Mouse (Mus musculus): ENCODE data around the gene Aanat. TPM values are rescaled to one million over a fixed set of nuclear protein-coding genes. Genes with fewer than 3 reads are reported as not detected.

The Aanat gene
- polyA plus RNA-seq, 1 experiment from 2014 or later, result not detected

DNA sequence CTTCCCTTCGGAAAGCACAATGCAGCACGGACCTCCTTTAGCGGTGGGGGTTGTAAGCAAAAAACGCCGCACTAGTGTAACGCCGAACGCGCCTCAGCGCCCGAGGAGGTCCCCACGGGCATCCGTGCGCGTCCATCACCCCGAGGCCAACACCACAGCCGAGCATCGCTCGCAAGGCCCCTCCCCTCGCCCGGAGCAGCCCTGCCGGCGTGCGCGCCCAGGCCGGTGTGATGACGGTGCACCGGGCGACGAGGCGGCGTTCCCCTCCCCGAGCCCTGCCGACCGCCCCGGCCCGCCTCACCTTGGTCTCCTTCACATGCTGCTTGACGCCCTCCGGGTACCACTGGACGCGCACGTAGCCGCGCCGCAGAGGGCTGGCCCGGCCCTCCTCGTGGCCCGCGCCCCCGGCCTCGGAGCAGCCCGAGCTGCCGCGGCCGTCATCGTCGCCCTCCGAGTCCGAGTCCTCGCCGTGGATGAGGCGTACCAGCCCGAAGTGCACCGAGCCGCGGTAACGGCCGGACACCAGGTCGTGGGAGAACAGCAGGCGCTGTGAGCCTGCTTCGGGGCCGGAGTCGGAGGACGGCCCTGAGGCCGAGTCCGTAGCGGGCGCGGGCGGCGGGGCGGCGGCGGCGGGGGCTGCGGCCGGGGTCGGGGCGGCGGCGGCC, 5.4 kb upstream of the Aanat start:
- H3K4me3 ChIP-seq, result peak overlapping the region; percentile 86
- H3K27ac ChIP-seq, result peak overlapping the region; percentile 92
- H3K27me3 ChIP-seq (ENCODE audit: poor library complexity, severe bottlenecking), result no peaks in the 10 kb centered on the region
- H3K36me3 ChIP-seq (replicated peaks), result peaks cover 11% of the 10 kb centered on the region; the same call in 1 of the 2 replicates
- no peaks in the 10 kb centered on the region for H3K9me3 ChIP-seq
- DNase-seq (ENCODE audit: extremely low spot score, low spot score), result peak; percentile 72
- peaks cover 38% of the 10 kb centered on the region for H3K4me1 ChIP-seq
- under 1% methylated on average over 91 of the region's 91 CpGs for WGBS

DNA sequence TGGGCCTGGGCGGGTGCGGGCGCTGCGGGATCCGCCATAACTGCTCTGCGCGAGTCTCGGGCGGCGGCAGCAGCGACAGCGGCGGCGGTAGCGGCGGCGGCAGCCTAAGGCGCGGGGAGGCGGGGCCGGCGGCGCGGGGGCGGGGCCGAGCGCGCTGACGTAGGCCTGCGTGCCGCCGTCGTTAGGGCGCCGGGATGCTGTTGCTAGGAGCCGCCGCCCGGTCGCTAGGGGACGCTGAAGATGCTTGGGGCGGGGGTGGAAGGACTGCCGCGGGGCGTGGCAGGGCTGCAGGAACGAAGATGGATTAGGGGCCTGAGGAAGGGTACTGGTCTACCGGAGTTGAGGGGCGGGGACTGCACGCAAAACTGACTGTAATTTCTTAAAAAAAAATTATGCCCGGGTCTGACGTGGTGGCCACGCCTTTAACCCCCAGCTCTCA, 4.8 kb upstream of the Aanat start, which contains the start of gene Ube2o:
Gene Ube2o, minus strand, starts transcription at position 72 of the 439 bp plus-strand sequence.
- WGBS, result 2% methylated on average over 51 of the region's 51 CpGs
- Histone ChIP-seq H3K27ac (peak within 1 kb of the TSS; percentile 92), H3K27me3 (ENCODE audit: poor library complexity, severe bottlenecking) (no peaks in the 10 kb centered on the region), H3K4me3 (peak within 1 kb of the TSS; percentile 86), H3K36me3 (replicated peaks) (peaks cover 11% of the 10 kb centered on the region; the same call in 1 of the 2 replicates), H3K9me3 (no peaks in the 10 kb centered on the region), H3K4me1 (peaks cover 33% of the 10 kb centered on the region)
- peak; percentile 80 for DNase-seq (ENCODE audit: extremely low spot score, low spot score)

GRCm38 (mm10) chr11:116585682-116586081, 550 bp upstream of the Aanat start:
- Histone ChIP-seq H3K27me3 (ENCODE audit: poor library complexity, severe bottlenecking) (peaks cover 27% of the 10 kb centered on the region), H3K9me3 (no peaks in the 10 kb centered on the region), H3K36me3 (replicated peaks) (no peaks in the 10 kb centered on the region), H3K27ac (no peak overlapping the region), H3K4me3 (no peak overlapping the region), H3K4me1 (peaks cover 29% of the 10 kb centered on the region)
- no peak for DNase-seq (ENCODE audit: extremely low spot score, low spot score)
- WGBS, result 86% methylated on average over 6 of the region's 6 CpGs

DNA sequence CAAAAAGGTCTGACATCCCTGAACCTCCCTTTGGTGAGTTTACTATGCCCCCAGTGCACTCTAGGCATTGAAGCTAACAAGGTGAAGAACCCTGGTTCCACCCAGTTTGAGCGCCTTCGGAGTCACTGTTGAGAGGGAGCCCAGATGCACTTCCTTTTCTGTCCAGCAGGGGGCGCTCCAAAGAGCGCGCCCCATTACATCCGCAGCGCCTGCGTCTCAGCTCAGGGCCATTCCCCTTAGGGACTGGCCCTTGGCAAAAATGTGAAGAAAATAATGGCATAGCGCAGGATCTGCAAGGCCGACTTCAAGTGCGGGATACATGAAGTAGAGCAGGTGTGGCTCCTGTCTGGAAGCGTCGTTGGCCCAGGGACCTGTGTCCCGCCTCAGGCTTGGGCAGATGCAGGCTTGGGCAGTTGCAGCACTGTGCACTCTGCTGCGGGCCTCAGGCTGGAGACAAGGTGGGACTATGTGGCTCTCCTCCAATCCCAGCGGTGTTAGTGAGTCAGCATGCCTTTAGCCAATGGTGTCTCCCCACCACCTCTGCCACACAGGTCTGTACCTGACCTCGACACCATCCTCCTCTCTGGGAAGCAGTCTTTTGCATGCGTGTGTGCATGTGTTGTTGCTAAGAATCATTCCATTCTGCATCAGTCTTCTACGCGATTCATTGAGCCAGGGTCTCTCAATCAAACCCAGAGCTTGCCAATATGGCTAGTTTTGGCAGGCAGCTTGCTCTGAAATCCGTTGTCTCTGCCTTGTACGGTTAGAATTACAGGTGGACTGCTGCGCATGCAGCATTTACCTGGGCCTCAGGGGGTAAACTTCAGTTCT, 784 bp downstream of the Aanat start:
- Histone ChIP-seq H3K4me3 (peak overlapping the region; percentile 30), H3K27ac (no peak overlapping the region)
- WGBS, result 20% methylated on average over 23 of the region's 23 CpGs

GRCm38 (mm10) chr11:116589020-116589531, 2.8 kb downstream of the Aanat start:
- H3K27ac ChIP-seq, result no peak overlapping the region
- peaks cover 27% of the 10 kb centered on the region for H3K27me3 ChIP-seq (ENCODE audit: poor library complexity, severe bottlenecking)
- WGBS, result 40% methylated on average over 14 of the region's 14 CpGs
- no peaks in the 10 kb centered on the region for H3K9me3 ChIP-seq
- DNase-seq (ENCODE audit: extremely low spot score, low spot score), result no peak
- no peaks in the 10 kb centered on the region for H3K36me3 ChIP-seq (replicated peaks)
- H3K4me3 ChIP-seq, result no peak overlapping the region
- peaks cover 31% of the 10 kb centered on the region for H3K4me1 ChIP-seq

More for the DNA sequence above, 784 bp downstream of the Aanat start:
- peak; percentile 76 for DNase-seq (ENCODE audit: extremely low spot score, low spot score)
- Histone ChIP-seq H3K4me1 (peaks cover 20% of the 10 kb centered on the region), H3K36me3 (replicated peaks) (no peaks in the 10 kb centered on the region), H3K27me3 (ENCODE audit: poor library complexity, severe bottlenecking) (peaks cover 27% of the 10 kb centered on the region), H3K9me3 (no peaks in the 10 kb centered on the region)

DNA sequence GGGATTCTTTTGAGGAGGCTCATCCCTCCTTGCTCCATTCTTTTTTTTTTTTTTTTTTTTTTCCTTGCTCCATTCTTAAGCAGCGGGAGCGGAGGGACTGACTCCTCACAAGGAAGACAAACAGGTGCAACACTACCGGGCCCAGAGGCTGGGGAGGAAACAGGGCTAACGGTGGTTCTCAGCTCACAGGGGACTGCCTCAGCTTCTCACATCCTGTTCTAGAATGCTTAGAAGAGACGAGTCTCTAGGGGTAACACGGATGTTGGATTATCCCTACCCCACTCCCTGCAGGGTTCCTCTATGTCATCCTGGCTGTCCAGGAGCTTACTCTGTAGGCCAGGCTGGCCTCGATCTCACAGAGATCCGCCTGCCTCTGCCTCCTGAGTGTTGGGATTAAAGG, 3.3 kb downstream of the Aanat start:
- Histone ChIP-seq H3K4me1 (peaks cover 31% of the 10 kb centered on the region), H3K27ac (no peak overlapping the region), H3K27me3 (ENCODE audit: poor library complexity, severe bottlenecking) (peaks cover 27% of the 10 kb centered on the region), H3K9me3 (no peaks in the 10 kb centered on the region), H3K4me3 (no peak overlapping the region), H3K36me3 (replicated peaks) (no peaks in the 10 kb centered on the region)
- 60% methylated on average over 8 of the region's 8 CpGs for WGBS
- DNase-seq (ENCODE audit: extremely low spot score, low spot score), result no peak

GRCm38 (mm10) chr11:116591621-116592020, 5.4 kb downstream of the Aanat start:
- no peaks in the 10 kb centered on the region for H3K36me3 ChIP-seq (replicated peaks)
- no peaks in the 10 kb centered on the region for H3K9me3 ChIP-seq
- H3K4me1 ChIP-seq, result peaks cover 30% of the 10 kb centered on the region
- WGBS, result 85% methylated on average over 4 of the region's 4 CpGs
- DNase-seq (ENCODE audit: extremely low spot score, low spot score), result no peak
- H3K27ac ChIP-seq, result no peak overlapping the region
- H3K4me3 ChIP-seq, result no peak overlapping the region
- peaks cover 27% of the 10 kb centered on the region for H3K27me3 ChIP-seq (ENCODE audit: poor library complexity, severe bottlenecking)

DNA sequence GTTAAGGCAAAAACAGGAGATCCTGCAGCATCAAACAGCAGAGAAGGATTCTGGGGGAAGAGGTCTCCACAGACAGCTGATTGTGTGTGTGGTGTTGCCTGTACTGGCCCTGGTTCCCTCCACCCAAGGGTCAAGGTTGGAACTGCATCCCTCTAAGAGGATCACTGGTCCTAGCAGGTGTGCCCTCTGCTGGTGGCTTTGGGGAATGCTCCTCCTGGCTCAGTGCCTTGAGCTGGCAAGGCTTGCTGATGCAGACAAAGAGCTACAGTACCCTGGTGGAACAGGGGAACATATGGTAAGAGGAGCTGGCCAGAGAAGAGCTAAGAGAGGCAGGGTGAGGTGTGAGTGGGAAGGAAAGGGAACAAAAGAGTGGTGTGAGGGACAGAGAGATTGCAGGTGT, 6.2 kb downstream of the Aanat start:
- Histone ChIP-seq H3K27me3 (ENCODE audit: poor library complexity, severe bottlenecking) (peaks cover 22% of the 10 kb centered on the region), H3K9me3 (no peaks in the 10 kb centered on the region), H3K36me3 (replicated peaks) (0 out of 2 replicates have a peak, but pooled peaks cover 2% of the 10 kb centered on the region), H3K4me1 (peaks cover 22% of the 10 kb centered on the region), H3K4me3 (no peak overlapping the region), H3K27ac (peak overlapping the region; percentile 70)
- DNase-seq (ENCODE audit: extremely low spot score, low spot score), result peak; percentile 92

DNA sequence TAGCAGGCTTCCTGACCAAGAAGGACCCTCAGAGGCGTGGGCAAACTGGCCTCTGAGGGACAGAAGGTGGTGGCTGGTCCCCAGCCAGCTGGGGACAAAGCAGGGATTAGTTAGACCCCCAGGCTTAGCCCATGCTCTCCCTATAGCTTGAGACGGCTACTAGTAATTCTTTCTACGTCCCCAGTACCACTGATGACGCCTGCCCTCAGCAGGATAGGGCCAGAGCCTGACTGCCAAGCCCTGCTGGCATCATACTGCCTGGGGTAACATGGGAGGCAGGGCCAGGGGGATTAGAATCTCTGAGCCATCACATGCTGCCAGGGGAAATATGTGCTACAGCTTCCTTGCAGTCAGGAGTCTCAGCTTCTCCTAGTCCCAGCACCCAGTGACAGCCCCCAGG, 7.1 kb downstream of the Aanat start:
- Histone ChIP-seq H3K9me3 (no peaks in the 10 kb centered on the region), H3K36me3 (replicated peaks) (0 out of 2 replicates have a peak, but pooled peaks cover 4% of the 10 kb centered on the region), H3K27ac (peak overlapping the region; percentile 70; the same call in 1 of the 2 replicates), H3K4me3 (no peak overlapping the region), H3K27me3 (ENCODE audit: poor library complexity, severe bottlenecking) (peaks cover 13% of the 10 kb centered on the region), H3K4me1 (peaks cover 22% of the 10 kb centered on the region)
- no peak for DNase-seq (ENCODE audit: extremely low spot score, low spot score)
- 52% methylated on average over 4 of the region's 4 CpGs for whole genome bisulfite sequencing

GRCm38 (mm10) chr11:116596766-116597165, 10.5 kb downstream of the Aanat start:
- no peak for DNase-seq (ENCODE audit: extremely low spot score, low spot score)
- Histone ChIP-seq H3K27me3 (ENCODE audit: poor library complexity, severe bottlenecking) (no peaks in the 10 kb centered on the region), H3K4me3 (no peak overlapping the region), H3K27ac (0 out of 2 replicates have a peak overlapping the region, but pooled peaks have one; percentile 52), H3K9me3 (no peaks in the 10 kb centered on the region), H3K4me1 (peaks cover 11% of the 10 kb centered on the region), H3K36me3 (replicated peaks) (0 out of 2 replicates have a peak, but pooled peaks cover 7% of the 10 kb centered on the region)
- 90% methylated on average over 19 of the region's 19 CpGs for WGBS

GRCm38 (mm10) chr11:116598193-116598592, 12.0 kb downstream of the Aanat start:
- H3K27me3 ChIP-seq (ENCODE audit: poor library complexity, severe bottlenecking), result no peaks in the 10 kb centered on the region
- DNase-seq (ENCODE audit: extremely low spot score, low spot score), result no peak
- H3K36me3 ChIP-seq (replicated peaks), result peaks cover 12% of the 10 kb centered on the region; the same call in 1 of the 2 replicates
- no peaks in the 10 kb centered on the region for H3K9me3 ChIP-seq
- H3K27ac ChIP-seq, result no peak overlapping the region
- no peaks in the 10 kb centered on the region for H3K4me1 ChIP-seq
- H3K4me3 ChIP-seq, result no peak overlapping the region
- WGBS, result 94% methylated on average over 8 of the region's 8 CpGs

GRCm38 (mm10) chr11:116599230-116599629, 13.0 kb downstream of the Aanat start:
- Histone ChIP-seq H3K27ac (no peak overlapping the region), H3K4me3 (no peak overlapping the region), H3K9me3 (no peaks in the 10 kb centered on the region), H3K27me3 (ENCODE audit: poor library complexity, severe bottlenecking) (no peaks in the 10 kb centered on the region), H3K36me3 (replicated peaks) (peaks cover 18% of the 10 kb centered on the region; the same call in 1 of the 2 replicates), H3K4me1 (no peaks in the 10 kb centered on the region)
- WGBS, result 90% methylated on average over 15 of the region's 15 CpGs
- DNase-seq (ENCODE audit: extremely low spot score, low spot score), result no peak

Data from forebrain, embryonic 10.5 days (tissue).